Mouse (Mus musculus) fat pad, adult 2 months (tissue): ENCODE results near the gene Slc25a1.
"Not testable (repeated sequence)": the region's sequence is repeated elsewhere in the genome, so short reads cannot be mapped to it uniquely, and the experiment has no call there.

Source experiments
- DNase-seq: peaks from one replicate; pipeline ENCODE4 v3.0.0-alpha.2; 2011; ENCODE audit warnings: low read depth, low spot score; ENCODE audit errors: extremely low read depth

Slc25a1 gene

GRCm38 (mm10) chr16:17928087-17928580, at the start of gene Slc25a1:
Gene Slc25a1 (minus strand): TSS chr16:17928219.
- no peak for DNase-seq

DNA sequence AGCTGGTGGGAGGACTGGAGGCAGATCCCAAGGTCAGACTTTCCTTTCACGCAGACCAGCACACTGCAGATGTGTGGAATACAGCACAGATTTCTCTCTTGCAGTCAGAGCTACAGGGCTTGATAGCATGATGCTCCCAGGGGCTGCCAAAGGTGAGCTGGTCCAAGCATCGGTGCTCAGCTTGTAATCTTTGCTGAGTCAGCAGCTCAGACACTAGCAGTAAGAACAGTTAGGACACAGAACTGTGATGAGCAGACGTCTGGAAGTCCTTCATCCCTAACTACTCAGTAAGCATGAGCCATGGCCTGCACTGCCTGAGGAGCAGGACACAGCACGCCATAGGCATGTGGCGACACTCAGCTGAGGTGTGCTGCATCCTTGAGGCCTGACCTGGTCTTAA, 43.8 kb upstream of the Slc25a1 start:
- DNase-seq, result no peak

DNA sequence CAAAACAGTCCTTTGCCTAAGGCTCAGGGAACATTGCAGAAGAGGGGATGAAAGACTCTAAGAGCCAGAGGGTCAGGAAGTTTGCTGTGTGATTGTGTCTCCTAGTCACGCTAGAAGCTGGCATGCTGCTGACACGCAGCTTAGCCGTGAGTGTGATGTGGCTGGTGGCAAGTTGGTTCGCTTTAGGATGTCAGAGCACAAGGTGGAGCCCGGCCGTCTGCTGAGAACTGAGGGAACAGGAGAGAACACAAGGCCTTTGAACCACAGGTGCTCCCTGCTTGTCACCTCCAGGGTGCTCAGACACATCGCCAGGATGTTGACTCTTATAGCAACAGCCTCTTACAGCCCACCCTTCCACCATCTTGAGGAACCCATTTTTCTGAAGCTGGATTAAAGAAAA, 34.1 kb upstream of the Slc25a1 start:
- no peak for DNase-seq

DNA sequence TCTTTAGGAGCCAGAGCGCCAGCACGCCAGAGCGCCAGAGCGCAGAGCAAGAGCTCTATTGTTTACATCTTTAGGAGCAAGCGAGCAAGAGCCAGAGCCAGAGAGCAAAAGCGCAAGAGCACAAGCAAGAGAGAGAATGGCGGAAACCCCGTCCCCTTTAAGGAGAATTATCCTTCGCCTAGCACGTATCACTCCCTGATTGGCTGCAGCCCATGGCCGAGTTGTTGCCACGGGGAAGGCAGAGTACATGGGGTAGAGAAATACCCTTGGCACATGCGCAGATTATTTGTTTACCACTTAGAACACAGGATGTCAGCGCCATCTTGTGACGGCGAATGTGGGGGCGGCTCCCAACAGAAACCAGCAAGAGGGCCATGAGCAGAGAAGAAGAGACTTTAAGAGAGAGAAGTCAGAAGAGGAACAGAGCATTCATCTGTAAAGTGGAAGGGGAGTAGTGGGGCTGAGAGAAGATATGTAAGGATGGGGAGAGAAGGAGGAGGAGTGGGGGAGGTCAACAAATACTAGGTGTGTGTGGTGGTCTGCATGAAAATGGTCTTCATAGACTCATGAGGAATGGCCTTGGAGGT, 28.1 kb upstream of the Slc25a1 start:
- not testable (repeated sequence) for DNase-seq

DNA sequence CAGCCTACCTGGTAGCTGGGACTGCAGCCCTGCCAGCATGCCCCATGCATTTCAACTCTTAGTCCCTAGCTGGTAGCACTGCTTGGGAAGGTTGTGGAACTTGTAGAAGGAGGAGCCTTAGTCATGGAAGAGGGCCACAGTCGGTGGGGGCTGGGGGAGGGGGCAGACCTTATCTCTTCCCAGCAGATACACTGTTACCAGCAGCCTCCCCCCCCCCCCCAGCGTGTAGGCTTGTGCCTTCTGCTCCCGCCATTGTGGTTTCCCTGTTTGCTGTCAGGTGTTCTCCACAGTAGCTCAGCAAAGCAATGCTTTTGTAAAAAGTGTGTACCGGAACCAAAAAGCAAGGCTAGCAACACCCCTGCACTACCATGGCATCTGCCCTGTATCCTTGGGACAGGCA, 23.6 kb upstream of the Slc25a1 start:
- no peak for DNase-seq

GRCm38 (mm10) chr16:17950068-17950467, 22.0 kb upstream of the Slc25a1 start:
- no peak for DNase-seq

GRCm38 (mm10) chr16:17949421-17949877, 21.4 kb upstream of the Slc25a1 start:
- DNase-seq, result no peak

DNA sequence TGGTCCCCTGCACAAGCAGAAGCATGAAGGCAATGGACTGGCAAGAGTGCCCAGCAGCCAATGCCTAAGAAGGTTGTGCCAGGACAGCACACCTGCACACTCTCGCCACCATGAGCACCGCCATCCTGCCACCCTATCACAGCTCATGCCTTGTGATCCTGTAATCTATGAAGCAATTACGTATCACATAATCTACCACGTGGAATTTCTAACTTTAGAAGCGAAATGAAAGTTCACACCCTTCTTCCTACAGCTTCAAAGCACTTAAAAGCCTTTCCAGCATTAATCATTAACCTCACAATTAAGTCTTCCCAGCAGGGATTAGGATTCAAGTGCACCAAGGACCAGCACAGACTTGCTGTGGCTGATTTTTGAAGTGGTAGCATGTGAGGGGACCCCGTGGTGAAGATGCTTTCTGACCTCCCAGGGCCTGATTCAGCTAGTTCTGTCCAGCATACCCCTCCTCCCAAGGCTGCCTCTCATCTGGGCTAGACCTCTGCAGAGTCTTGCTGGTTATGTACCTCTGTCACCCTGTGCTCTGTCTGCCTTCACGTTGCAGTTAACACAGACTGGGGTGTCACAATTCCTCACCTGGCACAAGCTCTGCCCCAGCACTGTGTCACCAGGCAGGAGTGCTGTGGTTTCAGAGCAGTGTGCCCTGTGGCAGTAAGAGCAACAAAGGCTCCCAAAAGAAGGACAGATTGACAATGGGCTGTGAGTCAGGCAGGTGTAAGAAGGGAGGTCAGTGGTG, 17.2 kb upstream of the Slc25a1 start:
- DNase-seq, result no peak

DNA sequence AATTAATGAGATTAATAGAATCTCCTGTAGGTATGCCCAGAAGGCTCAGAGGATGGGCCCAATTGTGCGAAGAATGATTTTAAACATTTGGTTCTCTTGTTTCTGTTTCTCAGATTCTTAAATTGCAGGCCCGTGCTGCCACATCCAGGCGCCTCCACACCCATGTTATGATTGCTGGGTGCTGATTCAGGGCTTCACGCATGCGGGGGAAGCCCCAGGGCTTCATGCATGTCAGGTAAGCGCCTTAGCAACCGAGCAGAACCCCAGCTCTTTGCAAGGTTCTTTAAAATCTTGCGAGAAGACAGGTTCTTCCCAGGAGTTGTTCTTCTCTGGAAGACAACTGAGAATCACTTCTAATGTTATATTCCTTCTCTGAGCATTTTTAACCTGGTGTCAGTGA, 15.4 kb upstream of the Slc25a1 start:
- no peak for DNase-seq

DNA sequence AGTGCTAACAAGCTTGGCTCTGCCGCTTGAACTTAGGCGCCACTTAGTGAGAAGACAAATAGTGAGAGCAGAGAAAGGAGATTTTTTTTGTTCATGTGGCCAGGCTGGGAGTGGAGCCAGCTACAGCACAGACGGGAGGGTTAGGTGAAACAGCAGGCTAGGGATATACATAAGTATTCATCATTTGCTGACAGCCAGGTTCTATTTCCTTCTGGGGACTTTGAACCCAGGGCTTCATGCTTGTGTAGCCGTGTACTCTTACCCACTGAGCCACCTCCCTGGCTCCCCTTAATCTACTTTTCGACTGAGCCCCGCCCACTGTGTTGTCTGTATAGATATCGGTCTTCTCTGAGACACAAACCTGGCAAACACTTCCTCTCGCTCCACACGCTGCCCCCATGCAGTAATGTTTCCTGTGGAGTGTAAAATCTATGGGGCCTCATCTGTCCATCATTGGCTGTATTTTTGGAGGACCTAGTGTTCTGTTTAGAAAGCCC, 11.3 kb upstream of the Slc25a1 start:
- no peak for DNase-seq

- DNase-seq, result no peak
These were observed 10.8 kb upstream of the Slc25a1 start for GRCm38 (mm10) chr16:17938821-17939220.

DNA sequence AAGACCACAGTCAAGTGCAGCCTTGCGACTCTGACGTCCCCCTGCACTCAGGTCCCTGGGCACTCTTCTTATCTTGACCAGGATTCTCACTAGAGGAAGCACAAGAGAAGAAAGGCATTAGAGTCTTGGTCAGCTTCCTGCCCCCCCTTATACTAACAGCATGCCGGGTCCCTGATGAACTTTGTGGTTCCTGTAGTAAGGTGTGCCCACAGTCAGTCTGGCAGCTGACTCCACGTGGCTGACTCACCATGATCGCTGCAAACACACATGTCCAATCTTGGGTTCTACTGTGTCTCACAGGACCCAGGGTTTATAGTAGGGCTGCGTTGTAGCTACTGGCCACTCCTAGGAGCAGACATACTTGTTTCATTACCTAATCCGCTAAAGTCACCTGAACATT, 10.2 kb upstream of the Slc25a1 start:
- DNase-seq, result no peak

GRCm38 (mm10) chr16:17936776-17937175, 8.8 kb upstream of the Slc25a1 start:
- no peak for DNase-seq

DNA sequence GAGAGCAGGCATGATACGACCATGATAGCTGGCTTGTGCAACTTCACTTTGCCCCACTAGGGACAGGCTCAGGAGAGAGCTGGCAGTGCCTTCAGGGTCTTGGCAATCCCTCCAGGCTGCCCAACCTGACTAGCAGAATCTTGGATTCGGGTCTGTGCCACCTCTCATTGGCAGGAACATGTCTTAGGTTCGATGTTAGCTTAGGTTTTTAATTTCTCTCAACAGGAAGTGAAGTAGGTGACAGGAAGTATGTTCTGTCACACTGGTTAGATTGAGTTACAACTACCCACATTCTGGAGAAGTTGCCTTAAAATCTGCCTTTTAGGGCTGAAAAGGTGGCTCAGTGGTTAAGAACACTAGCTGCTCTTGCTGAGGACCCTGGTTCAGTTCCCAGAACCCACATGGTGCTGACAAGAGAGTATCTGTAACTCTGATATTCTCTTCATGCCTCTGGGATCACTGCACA, 6.5 kb upstream of the Slc25a1 start:
- DNase-seq, result peak; percentile 51

GRCm38 (mm10) chr16:17933594-17934444, 5.8 kb upstream of the Slc25a1 start:
- no peak for DNase-seq

- no peak for DNase-seq
These were observed 4.0 kb upstream of the Slc25a1 start for GRCm38 (mm10) chr16:17931906-17932460.

GRCm38 (mm10) chr16:17929631-17930030, 1.6 kb upstream of the Slc25a1 start:
- no peak for DNase-seq

GRCm38 (mm10) chr16:17929211-17929610, 1.2 kb upstream of the Slc25a1 start:
- DNase-seq, result no peak

- DNase-seq, result no peak
These were observed 647 bp upstream of the Slc25a1 start for GRCm38 (mm10) chr16:17928627-17929104.

GRCm38 (mm10) chr16:17927351-17928082, 502 bp downstream of the Slc25a1 start:
- no peak for DNase-seq
